Mouse (Mus musculus) ES-E14 (cell line): Measurements from ENCODE around the gene Sesn1. TPM values are rescaled to one million over a fixed set of nuclear protein-coding genes. Genes with fewer than 3 reads are reported as not detected.

ENCODE experiments used
- DNase-seq: peaks from one replicate; pipeline ENCODE4 v3.0.0-alpha.2; 2013; ENCODE audit warnings: low read depth, low spot score
- H3K27ac ChIP-seq: 2 replicates; pipeline ENCODE4 v1.5.1; 2012; ENCODE audit warnings: low read depth, mild to moderate bottlenecking, low read length, moderate library complexity, mixed read lengths; ENCODE audit not compliant: poor library complexity, insufficient read depth, severe bottlenecking
- H3K36me3 ChIP-seq: 2 replicates; pipeline ENCODE4 v1.6.1; 2012; ENCODE audit warnings: mild to moderate bottlenecking, low read length, moderate library complexity, mixed read lengths; ENCODE audit not compliant: control insufficient read depth, poor library complexity, insufficient read depth, severe bottlenecking
- H3K4me1 ChIP-seq, 2 experiments: fragments of 150-350 bp in 1 of 2; sonication (generic) in 1 of 2; 2 replicates each; pipeline ENCODE4 v1.6.1; 2012; ENCODE audit warnings: low read length in 2 of 2, mild to moderate bottlenecking in 1 of 2, mixed read lengths in 1 of 2; ENCODE audit not compliant: control insufficient read depth in 2 of 2, insufficient read depth in 2 of 2, poor library complexity in 1 of 2
- H3K4me3 ChIP-seq, 2 experiments: fragments of 150-350 bp in 1 of 2; sonication (generic) in 1 of 2; 2 replicates each; pipeline ENCODE4 v1.5.1; 2012; ENCODE audit warnings: low read length in 2 of 2, low read depth in 1 of 2, mild to moderate bottlenecking in 1 of 2, mixed read lengths in 1 of 2; ENCODE audit not compliant: insufficient read depth in 1 of 2, poor library complexity in 1 of 2, severe bottlenecking in 1 of 2
- H3K9ac ChIP-seq: 2 replicates; pipeline ENCODE4 v1.6.1; 2012; ENCODE audit warnings: low read depth, mild to moderate bottlenecking, low read length, mixed read lengths; ENCODE audit not compliant: poor library complexity, insufficient read depth, severe bottlenecking
- H3K9me3 ChIP-seq: fragments of 150-350 bp; sonication (generic); 2 replicates; pipeline ENCODE4 v1.6.1; 2012; ENCODE audit warnings: low read depth, mild to moderate bottlenecking, low read length; ENCODE audit not compliant: control insufficient read depth, insufficient read depth
- CHD2 ChIP-seq: IDR thresholded peaks from 2 replicates; pipeline ENCODE4 v1.6.1; 2014; ENCODE audit warnings: mild to moderate bottlenecking, low read depth, low read length, inconsistent platforms
- HCFC1 ChIP-seq: IDR thresholded peaks from 2 replicates; pipeline ENCODE4 v1.6.1; 2012; ENCODE audit warnings: low read length, inconsistent platforms, borderline replicate concordance; ENCODE audit not compliant: insufficient read depth
- MAFK ChIP-seq: IDR thresholded peaks from 2 replicates; pipeline ENCODE4 v1.6.1; 2014; ENCODE audit warnings: mild to moderate bottlenecking, low read depth, low read length, inconsistent platforms; ENCODE audit not compliant: insufficient read depth
- ZC3H11A ChIP-seq: IDR thresholded peaks from 2 replicates; pipeline ENCODE4 v1.6.1; 2012; ENCODE audit warnings: low read depth, mild to moderate bottlenecking, inconsistent platforms, low read length, borderline replicate concordance
- ZNF384 ChIP-seq: IDR thresholded peaks from 2 replicates; pipeline ENCODE4 v1.6.1; 2012; ENCODE audit warnings: low read depth, low read length, inconsistent platforms
- in situ Hi-C, 2 experiments: fragments of 600-800 bp; cut with MboI; formaldehyde crosslinking; loops; one replicate each; pipeline ENCODE4 v1.15.1; 2025; ENCODE audit warnings: low sequenced_read_pairs in 2 of 2, inconsistent platforms in 1 of 2; ENCODE audit not compliant: unreplicated experiment in 2 of 2
- total RNA-seq: library from RNA; depleted of rRNA; stranded (reverse); fragments of 300-350 nt; gene quantifications from 2 replicates; pipeline ENCODE4 v1.2.3, GENCODE M21; 2012; rRNA removed

Gene Sesn1
- total RNA-seq, 1 experiment = 10.0 TPM

DNA sequence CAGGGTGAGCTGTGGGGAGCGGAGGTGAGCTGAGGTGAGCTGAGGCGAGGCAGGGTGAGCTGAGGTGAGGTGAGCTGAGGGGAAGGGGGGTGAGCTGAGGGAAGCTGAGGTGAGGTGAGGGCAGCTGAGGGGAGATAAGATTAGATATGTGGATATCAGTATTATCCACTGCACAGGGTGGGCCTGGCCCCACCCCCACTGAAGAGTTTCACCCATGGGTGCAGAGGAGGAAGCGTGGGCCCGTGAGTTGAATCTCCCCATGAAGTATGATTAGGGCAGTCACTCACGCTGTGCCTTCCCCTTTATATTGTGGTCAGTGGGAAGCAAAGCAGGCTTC is 143.8 kb downstream of the Sesn1 start:
- H3K9me3 ChIP-seq = no peaks in the 10 kb centered on the region
- TF ChIP-seq MAFK = no peak
- no peak for TF ChIP-seq ZC3H11A
- TF ChIP-seq CHD2 = no peak
- TF ChIP-seq ZNF384 = no peak
- TF ChIP-seq HCFC1 = no peak
- H3K9ac ChIP-seq = no peak overlapping the region
- no peak overlapping the region for H3K27ac ChIP-seq
- no peak for DNase-seq
- H3K4me1 ChIP-seq = no peaks in the 10 kb centered on the region
- no peak overlapping the region for H3K4me3 ChIP-seq
- H3K36me3 ChIP-seq = 0 out of 2 replicates have a peak, but pooled peaks cover 2% of the 10 kb centered on the region
- in situ Hi-C loops = no loop called here

GRCm38 (mm10) chr10:41957421-41958225 is 147.9 kb downstream of the Sesn1 start:
- no peak overlapping the region for H3K27ac ChIP-seq
- no peaks in the 10 kb centered on the region for H3K9me3 ChIP-seq
- no peaks in the 10 kb centered on the region for H3K4me1 ChIP-seq
- DNase-seq = no peak
- in situ Hi-C loops = no loop called here
- no peak for TF ChIP-seq MAFK
- no peak for TF ChIP-seq CHD2
- no peak for TF ChIP-seq ZNF384
- TF ChIP-seq ZC3H11A = no peak
- TF ChIP-seq HCFC1 = no peak
- no peak overlapping the region for H3K4me3 ChIP-seq
- H3K9ac ChIP-seq = no peak overlapping the region
- H3K36me3 ChIP-seq = 0 out of 2 replicates have a peak, but pooled peaks cover 2% of the 10 kb centered on the region

Other genes starting within 250 kb of the Sesn1 start
- gene Ccdc162, start 93.3 kb upstream of the Sesn1 start, total RNA-seq = 0.40 and 1.2 TPM in 2 replicates
- gene Cep57l1, start 64 bp upstream of the Sesn1 start, total RNA-seq = 29.3 and 32.0 TPM in 2 replicates
- gene Armc2, start 208.5 kb downstream of the Sesn1 start, total RNA-seq = 0.32 and 1.0 TPM in 2 replicates